Mouse (Mus musculus): ENCODE results near the gene Cdhr4. TPM values are rescaled to one million over a fixed set of nuclear protein-coding genes. Genes with fewer than 3 reads are reported as not detected.

Cdhr4 gene
- total and polyA plus RNA-seq, 2 experiments from 2014 or later, result 1.5 to 1.7 TPM

DNA sequence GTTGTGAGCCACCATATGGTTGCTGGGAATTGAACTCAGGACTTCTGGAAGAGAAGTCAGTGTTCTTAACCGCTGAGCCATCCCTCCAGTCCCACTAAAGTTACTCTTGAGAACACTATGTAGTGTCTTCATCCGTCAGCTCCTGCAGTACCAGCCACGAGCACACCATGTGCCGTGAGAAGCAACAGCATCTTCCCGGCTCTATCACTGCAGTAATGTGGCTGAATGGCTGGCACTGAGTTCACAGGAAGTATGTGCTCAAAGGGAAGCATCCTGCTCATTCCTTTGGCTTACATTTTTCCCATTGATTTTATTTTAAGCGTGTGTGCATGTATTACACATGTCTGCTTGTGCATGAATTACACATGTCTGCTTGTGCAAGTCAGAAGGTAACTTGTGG lies 24.9 kb upstream of the Cdhr4 start:
- Histone ChIP-seq H3K27ac (ENCODE audit: low read depth) (no peak overlapping the region; the same call in 1 of the 2 replicates), H3K4me2 (ENCODE audit: low read depth, low read length) (no peak overlapping the region), H3K9me3 (replicated peaks; ENCODE audit: control insufficient read depth, low read length) (no peaks in the 10 kb centered on the region), H3K36me3 (replicated peaks; ENCODE audit: control insufficient read depth, insufficient read depth, low read length) (no peaks in the 10 kb centered on the region), H3K9ac (replicated peaks; ENCODE audit: low read depth, low read length) (no peak overlapping the region), H3K27me3 (ENCODE audit: control insufficient read depth, insufficient read depth, low read length) (no peaks in the 10 kb centered on the region), H3K4me1 (ENCODE audit: control insufficient read depth, insufficient read depth) (no peaks in the 10 kb centered on the region; the same call in 1 of the 2 replicates), H3K4me3 (ENCODE audit: low read depth, low read length) (no peak overlapping the region)
- ATAC-seq (ENCODE audit: insufficient read depth, low read depth), result no peak
- 64% methylated on average over 6 of the region's 6 CpGs for WGBS
- DNase-seq (ENCODE audit: low spot score), result no peak
- TF ChIP-seq CTCF (IDR thresholded peaks at IDR 0.05; ENCODE audit: low read depth) (no peak), EP300 (IDR thresholded peaks at IDR 0.05; ENCODE audit: low read depth) (no peak)

DNA sequence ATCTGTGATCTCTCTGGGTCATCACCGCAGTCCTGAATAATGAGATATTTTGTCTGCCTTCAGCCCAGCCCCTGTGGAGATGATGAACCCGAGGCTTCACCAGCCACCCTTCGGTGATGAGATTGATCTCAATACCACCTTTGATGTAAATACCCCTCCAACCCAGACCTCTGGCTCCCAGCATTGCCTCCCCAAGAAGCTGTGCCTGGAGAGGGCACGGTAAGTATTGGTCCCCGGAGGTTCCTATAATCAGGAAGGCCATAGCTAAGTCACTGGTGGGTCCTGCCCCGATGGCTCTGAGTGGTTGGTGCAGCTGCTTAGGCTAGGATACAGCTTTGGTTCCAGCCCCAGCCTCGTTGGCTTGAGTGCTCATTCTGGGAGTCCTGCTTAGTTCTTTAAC lies 23.8 kb upstream of the Cdhr4 start:
- no peak for DNase-seq (ENCODE audit: low spot score)
- Histone ChIP-seq H3K27me3 (ENCODE audit: control insufficient read depth, insufficient read depth, low read length) (no peaks in the 10 kb centered on the region), H3K4me1 (ENCODE audit: control insufficient read depth, insufficient read depth) (no peaks in the 10 kb centered on the region; the same call in 1 of the 2 replicates), H3K4me3 (ENCODE audit: low read depth, low read length) (no peak overlapping the region), H3K9me3 (replicated peaks; ENCODE audit: control insufficient read depth, low read length) (no peaks in the 10 kb centered on the region), H3K4me2 (ENCODE audit: low read depth, low read length) (no peak overlapping the region), H3K27ac (ENCODE audit: low read depth) (no peak overlapping the region), H3K36me3 (replicated peaks; ENCODE audit: control insufficient read depth, insufficient read depth, low read length) (no peaks in the 10 kb centered on the region), H3K9ac (replicated peaks; ENCODE audit: low read depth, low read length) (no peak overlapping the region)
- 86% methylated on average over 7 of the region's 7 CpGs for WGBS
- no peak for ATAC-seq (ENCODE audit: insufficient read depth, low read depth)
- no peak for TF ChIP-seq CTCF (IDR thresholded peaks at IDR 0.05; ENCODE audit: low read depth)

DNA sequence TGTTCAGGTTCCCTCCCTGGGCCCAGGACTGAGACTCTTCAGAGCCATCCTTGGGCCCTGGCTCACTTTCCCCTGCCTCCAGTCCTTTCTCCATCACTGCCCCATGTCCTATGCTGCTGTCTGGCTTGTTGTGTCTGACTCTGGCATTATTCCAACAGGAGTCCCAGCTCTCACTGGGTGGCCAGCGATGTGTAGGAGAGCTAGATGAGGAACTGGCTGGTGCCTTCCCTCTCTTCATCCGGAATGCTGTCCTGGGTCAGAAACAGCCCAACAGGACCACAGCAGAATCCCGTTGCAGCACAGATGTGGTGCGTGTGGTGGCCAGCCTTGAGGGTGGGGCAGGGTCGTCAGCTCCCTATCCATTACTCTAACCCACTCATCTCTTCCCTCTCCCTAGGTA lies 22.0 kb upstream of the Cdhr4 start:
- no peaks in the 10 kb centered on the region for H3K9me3 ChIP-seq (replicated peaks; ENCODE audit: control insufficient read depth, low read length)
- TF ChIP-seq CTCF (IDR thresholded peaks at IDR 0.05; ENCODE audit: low read depth), result no peak
- no peak for TF ChIP-seq EP300 (IDR thresholded peaks at IDR 0.05; ENCODE audit: low read depth)
- no peak overlapping the region for H3K4me3 ChIP-seq (ENCODE audit: low read depth, low read length)
- H3K9ac ChIP-seq (replicated peaks; ENCODE audit: low read depth, low read length), result no peak overlapping the region
- ATAC-seq (ENCODE audit: insufficient read depth, low read depth) (no peak), DNase-seq (ENCODE audit: low spot score) (no peak)
- no peak overlapping the region for H3K27ac ChIP-seq (ENCODE audit: low read depth)
- no peaks in the 10 kb centered on the region for H3K27me3 ChIP-seq (ENCODE audit: control insufficient read depth, insufficient read depth, low read length)
- H3K4me2 ChIP-seq (ENCODE audit: low read depth, low read length), result no peak overlapping the region
- WGBS, result 76% methylated on average over 5 of the region's 5 CpGs
- H3K36me3 ChIP-seq (replicated peaks; ENCODE audit: control insufficient read depth, insufficient read depth, low read length), result no peaks in the 10 kb centered on the region
- H3K4me1 ChIP-seq (ENCODE audit: control insufficient read depth, insufficient read depth), result peaks cover 15% of the 10 kb centered on the region

DNA sequence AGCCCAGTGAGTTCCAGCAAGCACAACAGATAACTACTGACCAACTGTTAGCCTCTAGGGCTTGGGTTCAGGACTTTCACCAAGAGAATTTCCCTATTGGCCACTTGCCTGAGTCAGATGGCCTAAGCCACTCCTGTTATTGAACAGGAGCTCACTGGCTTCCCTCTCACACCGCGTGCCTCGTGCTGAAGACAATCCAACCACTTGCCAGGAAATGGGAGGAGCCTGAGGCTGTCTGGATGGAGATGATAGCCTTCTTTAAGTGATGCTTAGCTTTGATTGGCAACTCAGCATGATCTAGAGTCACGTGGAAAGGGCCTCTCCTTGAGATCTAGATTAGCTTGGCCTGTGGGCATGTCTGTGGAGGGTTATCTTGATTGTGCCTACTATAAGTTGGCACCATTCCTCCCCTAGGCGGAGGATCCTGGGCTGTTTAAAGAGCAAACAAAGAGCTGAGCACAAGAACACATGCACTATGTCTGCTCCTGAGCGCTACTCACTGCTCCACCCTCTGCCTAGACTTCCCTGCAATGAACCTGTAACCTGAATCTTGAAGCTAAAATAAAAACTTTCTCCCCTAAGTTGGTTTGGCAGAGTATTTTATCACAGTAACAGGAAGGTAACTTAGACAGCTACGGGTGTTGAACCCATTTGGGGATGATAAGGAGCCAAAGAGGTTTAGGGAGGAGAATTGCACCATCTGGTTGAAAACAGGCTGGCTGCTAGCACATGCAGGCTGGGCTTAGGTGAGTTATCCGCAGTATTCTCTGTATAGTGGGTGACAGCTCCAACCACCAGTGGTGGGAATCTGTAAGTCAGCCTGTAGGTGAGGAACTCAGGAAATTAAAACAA lies 20.4 kb upstream of the Cdhr4 start:
- Histone ChIP-seq H3K4me2 (ENCODE audit: low read depth, low read length) (no peak overlapping the region), H3K4me3 (ENCODE audit: low read depth, low read length) (no peak overlapping the region), H3K4me1 (ENCODE audit: control insufficient read depth, insufficient read depth) (peaks cover 28% of the 10 kb centered on the region), H3K27ac (ENCODE audit: low read depth) (0 out of 2 replicates have a peak overlapping the region, but pooled peaks have one; percentile 8), H3K9me3 (replicated peaks; ENCODE audit: control insufficient read depth, low read length) (no peaks in the 10 kb centered on the region), H3K9ac (replicated peaks; ENCODE audit: low read depth, low read length) (no peak overlapping the region), H3K36me3 (replicated peaks; ENCODE audit: control insufficient read depth, insufficient read depth, low read length) (no peaks in the 10 kb centered on the region), H3K27me3 (ENCODE audit: control insufficient read depth, insufficient read depth, low read length) (no peaks in the 10 kb centered on the region)
- WGBS, result 54% methylated on average over 8 of the region's 8 CpGs
- ATAC-seq (ENCODE audit: insufficient read depth, low read depth) (peak; percentile 48; the same call in 1 of the 2 replicates), DNase-seq (ENCODE audit: low spot score) (peak; percentile 46)
- TF ChIP-seq EP300 (IDR thresholded peaks at IDR 0.05; ENCODE audit: low read depth), result no peak

DNA sequence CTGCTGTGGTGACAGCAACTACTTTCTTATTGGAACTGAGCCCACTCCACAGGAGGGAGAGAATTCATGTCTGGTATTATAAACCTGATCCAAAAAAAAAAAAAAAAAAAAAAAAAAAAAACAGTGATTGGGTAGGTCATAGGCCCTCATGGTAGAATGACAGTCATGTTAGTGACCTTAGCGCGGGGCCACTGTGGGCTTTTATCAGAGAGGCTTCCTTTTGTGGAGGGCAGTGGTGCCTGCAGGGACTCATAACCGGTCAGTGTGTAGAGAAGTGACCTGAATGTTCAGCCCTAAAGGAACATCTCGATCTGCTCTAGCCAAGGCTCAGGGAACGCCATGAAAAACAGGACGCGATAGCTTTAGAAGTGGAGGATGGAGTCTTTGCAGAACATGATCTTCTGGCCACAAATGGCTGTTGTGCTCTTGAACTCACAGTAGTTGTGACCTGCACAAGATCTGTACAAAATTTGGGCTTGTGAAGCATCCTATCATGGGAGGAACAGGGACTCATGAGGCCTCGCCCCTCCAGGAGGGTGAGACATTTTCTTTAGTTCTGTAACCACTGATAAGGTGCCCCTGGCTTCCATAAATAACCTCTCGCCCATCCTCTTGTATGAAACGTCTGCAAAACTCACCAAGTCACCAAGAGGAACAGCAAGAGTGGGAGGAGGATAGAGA lies 17.7 kb upstream of the Cdhr4 start:
- no peak for DNase-seq (ENCODE audit: low spot score)
- 23% methylated on average over 10 of the region's 10 CpGs for WGBS
- peak overlapping the region; percentile 50 for H3K4me3 ChIP-seq (ENCODE audit: low read depth, low read length)
- peak overlapping the region; percentile 90 for H3K27ac ChIP-seq (ENCODE audit: low read depth)
- no peaks in the 10 kb centered on the region for H3K9me3 ChIP-seq (replicated peaks; ENCODE audit: control insufficient read depth, low read length)
- TF ChIP-seq EP300 (IDR thresholded peaks at IDR 0.05; ENCODE audit: low read depth) (no peak; the same call in 1 of the 2 replicates), CTCF (IDR thresholded peaks at IDR 0.05; ENCODE audit: low read depth) (no peak)
- no peaks in the 10 kb centered on the region for H3K27me3 ChIP-seq (ENCODE audit: control insufficient read depth, insufficient read depth, low read length)
- H3K9ac ChIP-seq (replicated peaks; ENCODE audit: low read depth, low read length), result 0 out of 2 replicates have a peak overlapping the region, but pooled peaks have one; percentile 63
- H3K36me3 ChIP-seq (replicated peaks; ENCODE audit: control insufficient read depth, insufficient read depth, low read length), result peaks cover 14% of the 10 kb centered on the region
- H3K4me2 ChIP-seq (ENCODE audit: low read depth, low read length), result peak overlapping the region; percentile 68; the same call in 1 of the 2 replicates
- H3K4me1 ChIP-seq (ENCODE audit: control insufficient read depth, insufficient read depth), result peaks cover 28% of the 10 kb centered on the region
- ATAC-seq (ENCODE audit: insufficient read depth, low read depth), result peak; percentile 12; the same call in 1 of the 2 replicates

All from heart, postnatal 0 days (tissue).